Mouse (Mus musculus) cortical plate, adult 2 months (tissue): ENCODE results near the gene Lrr1. TPM values are rescaled to one million over a fixed set of nuclear protein-coding genes. Genes with fewer than 3 reads are reported as not detected.
"Not testable (repeated sequence)": the region's sequence is repeated elsewhere in the genome, so short reads cannot be mapped to it uniquely, and the experiment has no call there.

ENCODE experiments used
- H3K27ac ChIP-seq: fragments of 200-500 bp; 2 replicates; pipeline ENCODE4 v1.5.1; 2012; ENCODE audit warnings: low read length, control low read depth, inconsistent platforms; ENCODE audit not compliant: insufficient read depth
- H3K4me1 ChIP-seq: fragments of 200-500 bp; 2 replicates; pipeline ENCODE4 v1.6.1; 2011; ENCODE audit warnings: low read length; ENCODE audit not compliant: control insufficient read depth, insufficient read depth
- H3K4me3 ChIP-seq: fragments of 200-500 bp; 2 replicates; pipeline ENCODE4 v1.5.1; 2011; ENCODE audit warnings: mild to moderate bottlenecking, low read length, control low read depth; ENCODE audit not compliant: insufficient read depth
- CTCF ChIP-seq: fragments of 200-500 bp; IDR thresholded peaks from 2 replicates; pipeline ENCODE4 v1.5.1; 2011; ENCODE audit warnings: mild to moderate bottlenecking, control low read depth, low read length; ENCODE audit not compliant: insufficient read depth; ENCODE audit errors: extremely low read depth
- POLR2A ChIP-seq: fragments of 200-500 bp; IDR thresholded peaks from 2 replicates; pipeline ENCODE4 v1.6.1; 2011; ENCODE audit warnings: mild to moderate bottlenecking, low read length, control low read depth; ENCODE audit not compliant: insufficient read depth; ENCODE audit errors: extremely low read depth
- polyA plus RNA-seq: library from polyadenylated mRNA; depleted of rRNA; stranded (reverse); fragments of >200 nt; gene quantifications from 2 replicates; pipeline ENCODE4 v1.2.3, GENCODE M21; 2012

The Lrr1 gene
- polyA plus RNA-seq, 1 experiment, result 0.13 TPM

DNA sequence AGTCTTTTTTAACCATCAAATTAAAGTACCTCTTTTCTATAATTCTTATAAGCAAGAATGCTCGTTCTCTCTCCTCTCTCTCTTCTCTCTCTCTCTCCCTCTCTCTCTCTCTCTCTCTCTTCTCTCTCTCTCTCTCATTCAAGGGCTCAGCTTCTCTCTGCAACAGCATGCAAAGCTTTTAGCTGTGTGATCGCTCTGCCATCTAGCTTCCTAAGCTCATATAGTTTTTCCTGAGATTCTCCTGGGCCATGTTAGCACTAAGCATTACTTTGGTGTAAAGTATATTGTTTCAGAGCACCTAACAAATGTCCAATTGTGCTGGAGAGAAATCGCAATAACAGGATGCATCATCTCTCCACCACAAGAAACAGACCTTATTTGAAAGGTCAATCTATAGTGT is 29.4 kb upstream of the Lrr1 start:
- Histone ChIP-seq H3K4me1 (no peaks in the 10 kb centered on the region), H3K27ac (no peak overlapping the region), H3K4me3 (no peak overlapping the region)
- no peak for TF ChIP-seq POLR2A
- TF ChIP-seq CTCF, result no peak

DNA sequence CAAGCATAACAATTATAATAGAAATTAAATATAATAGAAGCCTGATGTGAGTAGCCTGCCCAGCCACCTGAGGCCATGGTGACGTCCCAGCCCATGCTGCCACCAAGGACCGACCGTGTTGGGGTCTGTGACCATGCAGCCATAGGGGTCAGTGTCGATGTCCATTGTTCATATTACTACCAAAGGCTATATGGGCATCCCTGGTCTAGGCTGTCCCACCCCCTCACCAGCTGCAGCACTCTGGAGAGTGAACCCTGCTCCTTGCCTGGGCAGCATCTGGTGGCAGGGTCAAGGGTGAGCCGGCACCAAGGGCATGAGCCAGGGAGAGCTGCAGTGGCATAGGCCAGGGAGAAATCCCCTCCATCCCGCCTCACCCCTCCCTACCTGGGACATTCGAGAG is 28.8 kb upstream of the Lrr1 start:
- TF ChIP-seq CTCF (no peak), POLR2A (no peak)
- Histone ChIP-seq H3K27ac (no peak overlapping the region), H3K4me1 (no peaks in the 10 kb centered on the region), H3K4me3 (no peak overlapping the region)

DNA sequence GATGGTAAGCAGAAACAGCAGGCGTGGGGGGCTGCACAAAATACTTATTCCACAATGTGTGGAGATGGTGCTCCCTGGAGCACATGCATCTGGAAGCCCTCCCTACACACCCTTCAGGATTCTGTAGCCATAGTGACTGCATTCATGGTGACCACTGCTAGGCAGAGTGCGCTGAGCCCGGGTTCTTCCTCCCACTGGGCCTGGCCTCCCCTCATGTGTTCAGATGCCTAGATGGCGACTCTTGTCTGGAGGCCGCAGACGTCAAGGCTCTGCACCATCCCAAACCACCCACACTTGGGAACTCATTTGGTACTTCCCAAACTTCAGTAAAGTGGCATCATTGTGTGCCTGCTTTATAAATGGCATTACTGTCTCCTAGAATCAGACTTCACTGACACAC is 25.2 kb upstream of the Lrr1 start:
- no peaks in the 10 kb centered on the region for H3K4me1 ChIP-seq
- no peak overlapping the region for H3K27ac ChIP-seq
- H3K4me3 ChIP-seq, result no peak overlapping the region
- TF ChIP-seq CTCF, result no peak
- no peak for TF ChIP-seq POLR2A

DNA sequence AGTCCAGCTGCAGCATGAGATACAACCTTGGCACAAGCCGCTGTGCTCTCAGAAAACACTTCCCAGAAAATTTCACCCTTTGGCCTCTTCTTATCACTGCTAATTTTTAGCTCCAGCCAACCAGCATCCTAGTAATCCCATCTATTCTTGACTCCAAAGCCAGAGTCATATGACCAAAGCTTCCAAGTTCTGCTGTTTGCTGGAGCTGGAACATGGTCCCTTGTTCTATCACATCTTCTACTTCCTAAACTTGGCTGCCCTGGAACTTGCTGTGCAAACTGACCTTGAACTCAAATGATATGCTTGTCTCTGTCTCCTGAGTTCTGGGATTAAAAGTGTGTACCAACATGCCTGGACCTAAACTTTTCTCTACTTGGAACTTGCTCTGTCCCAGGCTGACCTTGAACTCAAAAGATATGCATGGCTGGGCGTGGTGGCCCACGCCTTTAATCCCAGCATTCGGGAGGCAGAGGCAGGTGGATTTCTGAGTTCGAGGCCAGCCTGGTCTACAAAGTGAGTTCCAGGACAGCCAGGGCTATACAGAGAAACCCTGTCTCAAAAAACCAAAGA is 21.4 kb upstream of the Lrr1 start:
- Histone ChIP-seq H3K4me3 (no peak overlapping the region), H3K27ac (no peak overlapping the region), H3K4me1 (no peaks in the 10 kb centered on the region)
- no peak for TF ChIP-seq POLR2A
- TF ChIP-seq CTCF, result no peak

DNA sequence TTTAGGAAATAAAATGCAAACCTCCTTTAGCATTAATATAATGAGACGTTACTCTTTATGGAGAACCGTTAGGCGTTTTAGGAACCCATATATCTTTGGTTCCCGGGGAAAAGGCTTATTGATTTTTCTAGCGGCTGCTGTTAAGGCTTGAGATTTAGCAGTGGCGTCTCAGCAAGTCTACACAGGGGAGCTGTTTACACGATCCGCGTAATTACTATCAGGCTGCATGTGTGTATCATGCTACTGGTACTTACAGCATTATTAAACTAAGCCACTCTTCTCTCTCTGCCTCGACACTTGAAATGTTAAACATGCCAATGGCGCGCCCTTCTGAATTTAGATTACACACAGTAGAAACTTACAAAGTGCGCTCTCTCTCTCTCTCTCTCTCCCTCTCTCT is 18.6 kb upstream of the Lrr1 start:
- Histone ChIP-seq H3K27ac (no peak overlapping the region), H3K4me1 (no peaks in the 10 kb centered on the region), H3K4me3 (no peak overlapping the region)
- no peak for TF ChIP-seq CTCF
- TF ChIP-seq POLR2A, result no peak

DNA sequence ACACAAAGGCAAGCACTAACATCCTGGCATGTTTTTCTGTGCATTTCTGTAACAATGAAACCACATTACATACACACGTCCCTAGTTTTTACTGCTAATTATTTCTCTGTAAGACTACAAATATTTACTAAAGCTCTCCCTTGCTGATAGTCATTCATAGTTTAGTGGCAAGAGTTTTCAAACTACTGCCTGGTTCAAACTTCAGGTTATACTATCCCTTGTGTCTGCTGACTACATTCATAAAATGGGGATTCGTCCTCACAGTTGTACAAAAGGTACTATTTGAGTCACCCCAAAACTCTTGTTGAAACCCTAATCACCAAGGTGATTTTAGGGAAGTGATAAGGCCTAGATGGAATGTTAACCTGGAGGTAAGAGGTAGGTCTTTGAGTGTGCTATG is 12.7 kb upstream of the Lrr1 start:
- H3K4me1 ChIP-seq, result peaks cover 3% of the 10 kb centered on the region; the same call in 1 of the 2 replicates
- no peak overlapping the region for H3K27ac ChIP-seq
- H3K4me3 ChIP-seq, result no peak overlapping the region
- TF ChIP-seq CTCF (no peak), POLR2A (no peak)

DNA sequence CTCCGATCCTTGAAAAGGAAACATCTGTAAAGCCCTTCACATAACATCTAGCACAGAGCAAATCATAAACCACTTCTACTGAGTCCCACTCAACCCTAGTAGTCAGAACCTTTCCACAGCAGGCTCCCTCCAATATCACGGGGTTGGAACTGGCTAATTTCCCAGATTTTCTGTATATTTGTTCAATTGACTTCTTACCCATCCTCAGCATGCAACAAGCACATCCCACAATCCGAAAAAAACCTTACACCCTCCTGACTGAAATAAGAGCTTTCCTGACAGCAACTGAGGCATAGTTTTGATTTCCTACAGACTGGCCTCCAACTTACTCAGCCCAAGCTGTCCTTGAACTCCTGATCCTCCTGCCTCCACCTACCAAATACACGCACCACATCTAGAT is 12.2 kb upstream of the Lrr1 start:
- TF ChIP-seq POLR2A (no peak), CTCF (no peak)
- Histone ChIP-seq H3K27ac (no peak overlapping the region), H3K4me1 (peaks cover 3% of the 10 kb centered on the region; the same call in 1 of the 2 replicates), H3K4me3 (no peak overlapping the region)

DNA sequence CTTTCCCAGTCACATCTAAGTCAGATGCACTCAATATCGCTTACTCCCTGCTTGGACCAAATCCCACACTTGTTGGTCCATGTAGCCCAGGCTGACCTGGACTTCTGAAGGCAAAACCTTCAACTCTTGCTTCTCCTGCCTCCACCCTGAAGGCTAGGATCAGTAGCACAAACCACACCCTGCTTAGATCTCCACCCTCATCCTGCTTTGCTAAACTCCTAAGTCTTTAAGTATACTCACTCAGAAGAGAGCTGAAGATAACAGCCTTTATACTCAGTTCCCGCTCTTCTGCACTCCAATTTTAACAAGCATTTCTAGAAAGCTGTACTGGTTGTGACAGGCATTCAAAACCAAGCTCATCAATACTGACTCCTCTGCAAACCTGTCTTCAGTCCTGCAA is 11.5 kb upstream of the Lrr1 start:
- H3K27ac ChIP-seq, result no peak overlapping the region
- H3K4me3 ChIP-seq, result no peak overlapping the region
- TF ChIP-seq POLR2A, result 0 out of 2 replicates have a peak, but pooled peaks have one; percentile 21
- TF ChIP-seq CTCF, result no peak
- peaks cover 3% of the 10 kb centered on the region; the same call in 1 of the 2 replicates for H3K4me1 ChIP-seq

DNA sequence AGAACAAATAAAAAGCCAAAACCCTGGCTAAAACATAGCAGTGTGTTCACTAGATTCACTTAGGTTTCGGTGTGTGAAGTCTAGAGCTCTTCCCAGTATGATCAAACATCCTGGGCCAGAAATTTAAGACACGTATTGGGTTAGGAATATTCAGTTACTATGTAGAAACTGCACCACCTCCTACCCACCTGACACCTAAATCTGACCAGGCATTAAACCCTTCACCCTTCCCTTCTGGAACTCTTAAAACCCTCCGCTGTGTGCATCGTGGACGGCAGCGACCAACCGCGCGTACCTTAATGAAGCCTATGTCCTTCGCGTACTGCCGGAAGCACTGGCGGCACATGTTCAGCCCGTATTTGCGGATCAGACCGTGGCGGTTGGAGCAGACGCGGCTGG is 10.2 kb upstream of the Lrr1 start:
- TF ChIP-seq CTCF (no peak), POLR2A (no peak)
- peak overlapping the region; percentile 30 for H3K27ac ChIP-seq
- H3K4me3 ChIP-seq, result peak overlapping the region; percentile 69
- H3K4me1 ChIP-seq, result peaks cover 3% of the 10 kb centered on the region; the same call in 1 of the 2 replicates

DNA sequence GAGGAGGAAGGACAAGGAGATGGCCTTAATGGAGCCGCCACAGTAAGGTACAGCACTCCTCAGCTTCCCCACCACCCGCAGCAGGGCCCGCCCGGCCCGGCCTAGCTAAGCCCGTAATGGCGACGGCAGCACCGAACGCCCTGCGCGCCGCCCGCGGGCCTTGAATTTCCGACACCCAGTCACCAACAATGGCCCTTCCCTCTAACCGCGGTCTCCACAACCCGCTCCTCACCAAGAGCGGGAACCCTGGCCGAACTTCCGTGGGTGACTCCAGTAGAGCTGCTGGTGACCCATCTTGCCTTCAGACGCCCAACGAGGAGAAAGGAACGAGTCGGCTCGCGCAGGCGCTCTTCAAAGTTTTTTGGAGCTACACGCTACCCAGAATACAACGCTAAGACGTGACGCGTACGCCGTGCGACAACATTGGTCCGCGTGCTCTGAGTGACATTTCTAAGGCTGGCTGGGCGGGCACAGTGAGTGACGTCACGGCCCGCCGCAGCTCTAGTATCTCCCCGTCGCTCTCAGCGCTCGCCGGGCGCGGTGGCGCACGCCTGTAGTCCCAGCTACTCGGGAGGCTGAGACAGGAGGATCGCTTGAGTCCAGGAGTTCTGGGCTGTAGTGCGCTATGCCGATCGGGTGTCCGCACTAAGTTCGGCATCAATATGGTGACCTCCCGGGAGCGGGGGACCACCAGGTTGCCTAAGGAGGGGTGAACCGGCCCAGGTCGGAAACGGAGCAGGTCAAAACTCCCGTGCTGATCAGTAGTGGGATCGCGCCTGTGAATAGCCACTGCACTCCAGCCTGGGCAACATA is 9.6 kb upstream of the Lrr1 start, which contains the start of gene Rps29:
Gene Rps29 (minus strand): TSS at position 422 of the 813 bp plus-strand sequence.
- H3K4me1 ChIP-seq, result not testable (repeated sequence)
- peak within 1 kb of the TSS; percentile 69 for H3K4me3 ChIP-seq
- TF ChIP-seq POLR2A, result peak; percentile 94
- peak within 1 kb of the TSS; percentile 30 for H3K27ac ChIP-seq

DNA sequence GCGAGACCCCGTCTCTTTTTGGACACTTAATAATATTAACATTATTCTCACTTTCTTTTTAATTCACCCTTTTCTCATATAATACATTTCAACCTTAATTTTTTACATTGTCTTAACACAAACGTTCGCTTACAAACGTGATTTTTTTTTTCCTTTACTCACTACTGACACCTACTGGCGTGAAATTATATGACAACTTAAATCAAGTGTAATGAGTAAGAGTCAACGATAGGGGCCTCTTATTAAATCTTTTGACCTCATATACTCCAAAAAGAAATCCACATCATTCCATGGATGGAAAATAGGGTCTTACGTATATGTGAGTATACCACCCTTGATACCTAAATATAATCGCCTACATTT is 9.1 kb upstream of the Lrr1 start:
- Histone ChIP-seq H3K27ac (no peak overlapping the region), H3K4me1 (peaks cover 3% of the 10 kb centered on the region; the same call in 1 of the 2 replicates), H3K4me3 (no peak overlapping the region)
- TF ChIP-seq CTCF, result no peak
- no peak for TF ChIP-seq POLR2A

DNA sequence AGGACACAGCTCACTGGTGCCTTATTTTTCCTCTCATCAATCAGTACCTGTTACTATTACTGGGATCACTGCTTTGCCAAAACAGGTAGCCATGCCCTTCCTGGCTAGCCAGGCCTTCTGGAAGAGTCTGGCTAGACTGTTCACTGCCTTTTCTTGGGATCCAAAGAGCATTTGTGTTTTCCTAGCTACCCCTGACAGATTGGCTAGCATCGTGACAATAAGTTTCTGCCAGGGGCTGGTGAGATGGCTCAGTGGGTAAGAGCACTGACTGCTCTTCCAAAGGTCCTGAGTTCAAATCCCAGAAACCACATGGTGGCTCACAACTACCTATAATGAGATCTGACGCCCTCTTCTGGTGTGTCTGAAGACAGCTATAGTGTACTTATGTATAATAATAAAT is 7.9 kb upstream of the Lrr1 start:
- H3K4me3 ChIP-seq, H3K27ac ChIP-seq, H3K4me1 ChIP-seq: not testable (repeated sequence)

DNA sequence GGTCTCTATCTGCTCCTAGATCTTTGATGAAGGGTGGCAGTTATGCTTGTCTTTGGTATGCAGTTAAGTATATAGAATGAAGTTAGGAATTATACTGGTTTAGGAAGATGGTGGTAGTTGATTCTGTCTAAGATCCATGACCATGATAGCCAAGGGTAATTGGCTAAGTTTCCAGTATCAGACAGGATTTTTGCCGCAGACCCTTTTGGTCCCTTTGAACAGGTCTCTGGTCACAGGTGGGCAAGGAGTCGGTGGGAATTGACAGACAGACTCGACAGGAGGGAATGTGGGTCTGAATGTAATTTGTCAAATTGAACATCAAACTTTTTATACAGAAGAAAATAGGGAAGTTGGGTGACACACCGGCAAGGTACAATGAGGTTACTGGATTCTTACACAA is 5.0 kb upstream of the Lrr1 start:
- H3K4me1 ChIP-seq, H3K4me3 ChIP-seq, H3K27ac ChIP-seq: not testable (repeated sequence)
